Comparison of ENCODE assay signal across 13 mouse cellular contexts in the genomic region with DNA sequence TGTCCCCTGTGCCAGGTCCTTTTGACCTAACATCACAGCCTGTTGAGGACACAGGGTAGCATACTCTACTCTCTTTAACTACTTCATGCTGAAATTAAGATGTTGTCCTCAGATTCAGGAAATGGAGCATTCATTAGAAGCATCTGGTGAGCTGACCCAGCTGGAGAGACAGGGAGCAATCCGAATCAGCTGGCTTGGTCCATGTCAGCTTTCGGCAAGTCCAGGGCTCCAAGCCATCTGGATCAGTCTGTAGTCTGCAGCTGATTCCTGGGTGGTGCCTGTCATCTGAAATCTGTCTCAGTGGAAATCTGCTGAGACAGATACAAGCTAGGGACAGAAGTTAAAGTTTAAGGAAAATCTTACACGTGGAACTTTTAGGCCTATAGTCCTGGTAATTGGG. TPM values are rescaled to one million over a fixed set of nuclear protein-coding genes. Genes with fewer than 3 reads are reported as not detected.
DNase-seq lines count a peak whose midpoint lies in the region; ATAC-seq and TF ChIP-seq lines count a peak whose summit lies in the region.
"Had no signal": no experiment of that assay in that cellular context is flagged by ENCODE, and none has a peak within 500 bp of the region (broad histone marks: within the 10 kb centered on the region; RNA-seq: fewer than 3 reads in every experiment).

No protein-coding gene starts in this region.

- no peak overlapping the region for H3K4me2 ChIP-seq in embryonic facial prominence, embryonic 13.5 days
- H3K4me2 ChIP-seq in liver, embryonic 11.5 days, result no peak overlapping the region
- H3K4me2 ChIP-seq in hindbrain, embryonic 14.5 days (replicated peaks), result no peak overlapping the region
- H3K4me2 ChIP-seq: neural tube, embryonic 13.5 days had no signal

- no peaks in the 10 kb centered on the region for H3K27me3 ChIP-seq in embryonic facial prominence, embryonic 13.5 days
- no peaks in the 10 kb centered on the region for H3K27me3 ChIP-seq in embryonic facial prominence, embryonic 10.5 days (replicated peaks; ENCODE audit: low read depth, poor library complexity, severe bottlenecking)
- no peaks in the 10 kb centered on the region for H3K27me3 ChIP-seq in liver, adult 2 months (ENCODE audit: control insufficient read depth, insufficient read depth, low read length)
- no peaks in the 10 kb centered on the region for H3K27me3 ChIP-seq in liver, embryonic 11.5 days (replicated peaks; ENCODE audit: control insufficient read depth, insufficient read depth, low read length)
- no peaks in the 10 kb centered on the region for H3K27me3 ChIP-seq in hindbrain, embryonic 14.5 days (ENCODE audit: control insufficient read depth, insufficient read depth, low read length)
- H3K27me3 ChIP-seq: neural tube, embryonic 13.5 days had no signal

- H3K4me1 ChIP-seq in embryonic facial prominence, embryonic 13.5 days, result peaks cover 3% of the 10 kb centered on the region; the same call in 1 of the 2 replicates
- H3K4me1 ChIP-seq in embryonic facial prominence, embryonic 10.5 days, result peaks cover 12% of the 10 kb centered on the region; the same call in 1 of the 2 replicates
- H3K4me1 ChIP-seq in liver, adult 2 months (ENCODE audit: control insufficient read depth, insufficient read depth, low read length), result peaks cover 19% of the 10 kb centered on the region
- peaks cover 15% of the 10 kb centered on the region for H3K4me1 ChIP-seq in liver, embryonic 11.5 days (replicated peaks; ENCODE audit: control insufficient read depth, insufficient read depth, low read length)
- H3K4me1 ChIP-seq in hindbrain, embryonic 14.5 days (replicated peaks; ENCODE audit: control insufficient read depth, insufficient read depth, low read length), result no peaks in the 10 kb centered on the region

- H3K36me3 ChIP-seq in embryonic facial prominence, embryonic 13.5 days, result no peaks in the 10 kb centered on the region
- no peaks in the 10 kb centered on the region for H3K36me3 ChIP-seq in embryonic facial prominence, embryonic 10.5 days (replicated peaks)
- H3K36me3 ChIP-seq in liver, adult 2 months (ENCODE audit: control insufficient read depth, insufficient read depth, low read length), result peaks cover 51% of the 10 kb centered on the region
- H3K36me3 ChIP-seq in liver, embryonic 11.5 days (ENCODE audit: control insufficient read depth, insufficient read depth, low read length), result no peaks in the 10 kb centered on the region
- H3K36me3 ChIP-seq in hindbrain, embryonic 14.5 days (replicated peaks; ENCODE audit: control insufficient read depth, insufficient read depth), result no peaks in the 10 kb centered on the region
- H3K36me3 ChIP-seq: midbrain, embryonic 10.5 days; neural tube, embryonic 13.5 days had no signal

- H3K9ac ChIP-seq in embryonic facial prominence, embryonic 13.5 days, result peak overlapping the region; percentile 32; the same call in 1 of the 2 replicates
- peak overlapping the region; percentile 18 for H3K9ac ChIP-seq in liver, adult 2 months (ENCODE audit: low read depth, low read length)
- no peak overlapping the region for H3K9ac ChIP-seq in liver, embryonic 11.5 days (ENCODE audit: low read depth, low read length)
- no peak overlapping the region for H3K9ac ChIP-seq in hindbrain, embryonic 14.5 days
- H3K9ac ChIP-seq: neural tube, embryonic 13.5 days had no signal

- no peak for DNase-seq in embryonic facial prominence, embryonic 10.5 days (ENCODE audit: low spot score)
- peak; percentile 73 for DNase-seq in liver, adult 2 months (ENCODE audit: extremely low read depth, low read depth, low spot score)
- DNase-seq in liver, embryonic 11.5 days (ENCODE audit: low spot score), result no peak
- DNase-seq in heart, postnatal 4 days, result peak; percentile 47
- peak; percentile 41 to 72 for DNase-seq in lung, postnatal 4 days
- no peak for DNase-seq in urinary bladder, postnatal 25 days (ENCODE audit: low spot score)
- DNase-seq in hindbrain, embryonic 14.5 days (ENCODE audit: low spot score), result no peak

- H3K27ac ChIP-seq in embryonic facial prominence, embryonic 13.5 days, result no peak overlapping the region; the same call in 1 of the 2 replicates
- no peak overlapping the region for H3K27ac ChIP-seq in embryonic facial prominence, embryonic 10.5 days (replicated peaks)
- H3K27ac ChIP-seq in liver, adult 2 months (replicated peaks; ENCODE audit: insufficient read depth, low read depth, low read length), result no peak overlapping the region
- H3K27ac ChIP-seq in liver, embryonic 11.5 days (ENCODE audit: low read depth, low read length), result no peak overlapping the region
- no peak overlapping the region for H3K27ac ChIP-seq in hindbrain, embryonic 14.5 days
- H3K27ac ChIP-seq: midbrain, embryonic 10.5 days; neural tube, embryonic 13.5 days had no signal

- no peak overlapping the region for H3K4me3 ChIP-seq in embryonic facial prominence, embryonic 13.5 days
- H3K4me3 ChIP-seq in embryonic facial prominence, embryonic 10.5 days, result no peak overlapping the region
- H3K4me3 ChIP-seq in liver, adult 2 months (ENCODE audit: insufficient read depth, low read depth, low read length), result no peak overlapping the region
- H3K4me3 ChIP-seq in liver, embryonic 11.5 days (ENCODE audit: low read depth, low read length), result no peak overlapping the region
- H3K4me3 ChIP-seq in hindbrain, embryonic 14.5 days (replicated peaks; ENCODE audit: low read length), result no peak overlapping the region
- H3K4me3 ChIP-seq: midbrain, embryonic 10.5 days; neural tube, embryonic 13.5 days had no signal

- 35% methylated on average over 3 of the region's 3 CpGs for WGBS in embryonic facial prominence, embryonic 13.5 days
- 63% methylated on average over 3 of the region's 3 CpGs for WGBS in embryonic facial prominence, embryonic 10.5 days
- WGBS in liver, adult 2 months, result 4% methylated on average over 3 of the region's 3 CpGs
- 62% methylated on average over 3 of the region's 3 CpGs for WGBS in liver, embryonic 11.5 days
- WGBS in hindbrain, embryonic 14.5 days, result 61% methylated on average over 3 of the region's 3 CpGs

- no peak for TF ChIP-seq CTCF in liver, adult 2 months (IDR thresholded peaks at IDR 0.05; ENCODE audit: low read depth, low read length)

- no peaks in the 10 kb centered on the region for H3K9me3 ChIP-seq in embryonic facial prominence, embryonic 13.5 days
- H3K9me3 ChIP-seq in embryonic facial prominence, embryonic 10.5 days, result no peaks in the 10 kb centered on the region
- no peaks in the 10 kb centered on the region for H3K9me3 ChIP-seq in liver, embryonic 11.5 days (ENCODE audit: control insufficient read depth, low read length)
- no peaks in the 10 kb centered on the region for H3K9me3 ChIP-seq in hindbrain, embryonic 14.5 days (ENCODE audit: control insufficient read depth, low read length)
- H3K9me3 ChIP-seq: G1E; midbrain, embryonic 10.5 days; neural tube, embryonic 13.5 days had no signal

- ATAC-seq in embryonic facial prominence, embryonic 13.5 days (ENCODE audit: insufficient number of reproducible peaks, insufficient read depth, low FRiP score, low TSS enrichment, low read depth), result no peak
- ATAC-seq in liver, embryonic 11.5 days (replicated peaks; ENCODE audit: low FRiP score), result no peak
- no peak for ATAC-seq in hindbrain, embryonic 14.5 days (ENCODE audit: low FRiP score)
- ATAC-seq: forebrain, embryonic 14.5 days; intestine, postnatal 0 days had no signal

- H3K79me2 ChIP-seq in liver, adult 2 months (ENCODE audit: control insufficient read depth, insufficient read depth, low read length), result peaks cover 47% of the 10 kb centered on the region; the same call in 1 of the 2 replicates

- TF ChIP-seq POLR2A in liver, adult 2 months (IDR thresholded peaks at IDR 0.05; ENCODE audit: extremely low read depth, insufficient read depth, low read length), result no peak

RNA-seq across cellular contexts. Expression of gene St3gal5, which starts 23.9 kb away (rescaled TPM):
- 18.5 and 22.8 TPM in 2 replicates for polyA plus RNA-seq in embryonic facial prominence, embryonic 13.5 days (2015; fragmentation: Nextera tagmentation; extraction: Ambion mirVana)
- 32.2 and 32.6 TPM in 2 replicates for polyA plus RNA-seq in embryonic facial prominence, embryonic 10.5 days (2016; fragmentation: Nextera tagmentation; extraction: Ambion mirVana)
- 115 and 162 TPM in 2 replicates for total RNA-seq in liver, adult 2 months (2014; rRNA removed)
- polyA plus RNA-seq in liver, adult 2 months (2012; rRNA removed), result 61.4 and 133 TPM in 2 replicates
- 109 and 114 TPM in 2 replicates for polyA plus RNA-seq in liver, embryonic 11.5 days (2014; fragmentation: Nextera tagmentation; extraction: Ambion mirVana)
- total RNA-seq in heart, postnatal 4 days (2021), result 10 to 100 TPM; 33.5 to 37.6 TPM
- 59.6 and 64.9 TPM in 2 replicates for polyA plus RNA-seq in hindbrain, embryonic 14.5 days (2014; fragmentation: Nextera tagmentation; extraction: Ambion mirVana)

Comparison
In these comparisons a context has a peak if more than half of its experiments do, and no peak if none do; other contexts are left out.
1. H3K9ac ChIP-seq: peak in embryonic facial prominence, embryonic 13.5 days (single experiment) and liver, adult 2 months (single experiment); none in liver, embryonic 11.5 days (single experiment) and hindbrain, embryonic 14.5 days (single experiment).
2. DNase-seq: peak in liver, adult 2 months (single experiment), heart, postnatal 4 days (single experiment) and lung, postnatal 4 days (2 of 2); none in embryonic facial prominence, embryonic 10.5 days (single experiment), liver, embryonic 11.5 days (single experiment), urinary bladder, postnatal 25 days (single experiment) and hindbrain, embryonic 14.5 days (single experiment).